Mouse (Mus musculus): ENCODE measurements around the gene Fmo5. TPM values are rescaled to one million over a fixed set of nuclear protein-coding genes. Genes with fewer than 3 reads are reported as not detected.

Fmo5 gene
- polyA plus RNA-seq (2014; fragmentation: Illumina TruSeq; extraction: RNeasy Lipid Tissue Mini Kit (QIAGEN cat#74804); ENCODE audit: low read depth, low replicate concordance): 19.5 TPM

GRCm38 (mm10) chr3:97628391-97629001, at the start of gene Fmo5:
TSS of gene Fmo5 (plus strand) at chr3:97628804.

GRCm38 (mm10) chr3:97609845-97610410, 18.7 kb upstream of the Fmo5 start, which contains the start of gene Chd1l:
TSS of gene Chd1l (minus strand) at chr3:97610203.

GRCm38 (mm10) chr3:97657655-97658411, 29.2 kb downstream of the Fmo5 start, which contains the start of gene Prkab2:
TSS of gene Prkab2 (plus strand) at chr3:97658193.

GRCm38 (mm10) chr3:97674644-97675110, 46.1 kb downstream of the Fmo5 start, which contains the start of gene Gm17651:
TSS of gene Gm17651 (minus strand) at chr3:97674694.

Other genes starting within 250 kb of the Fmo5 start
- not detected for gene Olfr1402, start 206.8 kb upstream of the Fmo5 start, polyA plus RNA-seq (2014; fragmentation: Illumina TruSeq; extraction: RNeasy Lipid Tissue Mini Kit (QIAGEN cat#74804); ENCODE audit: low read depth, low replicate concordance)
- gene Chd1l, start 18.6 kb upstream of the Fmo5 start, polyA plus RNA-seq (2014; fragmentation: Illumina TruSeq; extraction: RNeasy Lipid Tissue Mini Kit (QIAGEN cat#74804); ENCODE audit: low read depth, low replicate concordance): 14.6 TPM
- 11.8 TPM for gene Prkab2, start 29.4 kb downstream of the Fmo5 start, polyA plus RNA-seq (2014; fragmentation: Illumina TruSeq; extraction: RNeasy Lipid Tissue Mini Kit (QIAGEN cat#74804); ENCODE audit: low read depth, low replicate concordance)
- not detected for gene Gm17651, start 45.9 kb downstream of the Fmo5 start, polyA plus RNA-seq (2014; fragmentation: Illumina TruSeq; extraction: RNeasy Lipid Tissue Mini Kit (QIAGEN cat#74804); ENCODE audit: low read depth, low replicate concordance)